Mouse (Mus musculus): ENCODE results near the gene Engase. TPM values are rescaled to one million over a fixed set of nuclear protein-coding genes. Genes with fewer than 3 reads are reported as not detected.

The Engase gene
- polyA plus RNA-seq, 1 experiment, result 2.9 TPM

DNA sequence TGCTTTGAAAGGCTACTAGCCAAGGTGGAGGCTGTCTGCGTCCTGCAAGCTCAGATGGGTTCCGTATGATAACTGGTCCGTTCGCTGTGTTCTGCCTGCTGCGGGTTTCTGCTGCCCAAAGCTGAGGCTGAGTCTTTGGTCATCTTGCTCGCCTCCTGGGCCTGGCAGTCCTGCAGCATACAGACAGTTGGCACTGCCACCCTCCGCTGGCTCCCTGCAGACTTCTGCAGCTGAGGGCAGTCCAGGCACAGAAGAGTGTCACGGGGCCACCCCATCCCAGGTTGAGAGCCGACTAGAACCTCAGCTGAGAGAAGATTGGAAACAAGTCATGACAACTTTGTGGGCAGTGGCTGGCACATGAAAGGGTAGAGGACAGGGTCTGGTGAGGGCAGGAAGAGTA, 52.1 kb downstream of the Engase start:
- Histone ChIP-seq H3K36me3 (ENCODE audit: control insufficient read depth, insufficient read depth, low read length) (no peaks in the 10 kb centered on the region), H3K27me3 (ENCODE audit: control insufficient read depth, insufficient read depth, low read length) (no peaks in the 10 kb centered on the region), H3K4me3 (ENCODE audit: control insufficient read depth, low read depth, low read length) (no peak overlapping the region), H3K4me1 (ENCODE audit: control insufficient read depth, insufficient read depth, low read length) (no peaks in the 10 kb centered on the region), H3K27ac (ENCODE audit: control insufficient read depth, insufficient read depth, low read depth, low read length) (no peak overlapping the region)
- TF ChIP-seq CTCF (IDR thresholded peaks at IDR 0.05; ENCODE audit: control insufficient read depth, insufficient read depth, insufficient replicate concordance, low read depth, low read length), result no peak
- TF ChIP-seq POLR2A (IDR thresholded peaks at IDR 0.05; ENCODE audit: control insufficient read depth, low read depth, low read length), result no peak

DNA sequence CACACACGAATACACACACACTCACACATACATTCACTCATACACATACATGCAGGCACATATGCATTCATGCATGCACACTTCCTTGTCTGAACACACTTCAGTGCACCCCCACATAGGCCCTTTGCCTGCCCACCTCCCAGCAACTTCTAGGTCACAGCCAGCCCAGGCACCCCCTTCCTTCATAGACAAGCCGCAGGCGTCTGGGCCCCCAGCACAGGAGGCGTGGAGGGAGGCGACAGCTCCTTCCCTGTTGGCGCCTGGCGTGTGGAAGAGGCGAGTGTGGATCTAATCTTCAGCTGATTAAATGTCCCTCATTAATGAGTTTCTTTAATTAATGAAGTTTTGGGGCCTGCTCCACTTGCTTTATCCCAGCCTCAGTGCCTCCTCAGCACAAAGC, 53.7 kb downstream of the Engase start:
- Histone ChIP-seq H3K27me3 (ENCODE audit: control insufficient read depth, insufficient read depth, low read length) (no peaks in the 10 kb centered on the region), H3K4me1 (ENCODE audit: control insufficient read depth, insufficient read depth, low read length) (no peaks in the 10 kb centered on the region), H3K36me3 (ENCODE audit: control insufficient read depth, insufficient read depth, low read length) (no peaks in the 10 kb centered on the region), H3K4me3 (ENCODE audit: control insufficient read depth, low read depth, low read length) (no peak overlapping the region), H3K27ac (ENCODE audit: control insufficient read depth, insufficient read depth, low read depth, low read length) (no peak overlapping the region)
- TF ChIP-seq CTCF (IDR thresholded peaks at IDR 0.05; ENCODE audit: control insufficient read depth, insufficient read depth, insufficient replicate concordance, low read depth, low read length) (no peak), POLR2A (IDR thresholded peaks at IDR 0.05; ENCODE audit: control insufficient read depth, low read depth, low read length) (no peak)

DNA sequence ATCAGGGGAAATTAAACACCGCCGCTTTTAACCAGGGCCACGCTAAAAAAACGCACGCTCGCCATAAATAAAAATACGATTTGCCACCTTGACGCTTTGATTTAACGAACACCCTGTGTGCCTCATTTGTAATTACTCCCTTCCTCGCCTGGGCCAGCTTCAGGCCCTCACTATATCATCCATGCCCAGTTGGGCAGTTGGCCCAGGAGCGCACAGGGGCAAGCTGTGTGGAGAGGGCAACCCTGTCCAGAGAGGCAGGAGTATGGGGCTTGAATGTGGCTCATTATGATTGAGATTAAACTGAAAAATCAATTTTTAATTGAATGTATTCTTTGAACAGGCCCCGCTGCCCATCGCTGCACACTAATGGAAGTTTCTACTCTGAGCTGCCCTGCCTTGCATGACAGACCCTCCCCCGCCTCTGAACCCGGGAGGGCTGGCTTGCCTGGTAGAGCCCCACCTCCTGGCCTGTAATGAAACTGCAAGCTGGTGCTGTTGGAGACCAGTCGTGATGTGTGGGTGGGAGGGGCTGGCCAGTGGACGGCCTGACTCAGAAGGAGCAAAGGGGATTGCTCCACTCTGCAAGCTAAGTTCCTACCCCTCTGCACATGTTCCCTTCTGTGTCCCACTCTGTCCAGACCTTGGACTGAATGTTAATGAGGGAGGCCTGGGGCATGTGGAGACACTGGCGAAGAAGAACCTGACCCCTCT, 57.9 kb downstream of the Engase start:
- no peaks in the 10 kb centered on the region for H3K4me1 ChIP-seq (ENCODE audit: control insufficient read depth, insufficient read depth, low read length)
- H3K27ac ChIP-seq (ENCODE audit: control insufficient read depth, insufficient read depth, low read depth, low read length), result no peak overlapping the region
- peak overlapping the region; percentile 48 for H3K4me3 ChIP-seq (ENCODE audit: control insufficient read depth, low read depth, low read length)
- H3K27me3 ChIP-seq (ENCODE audit: control insufficient read depth, insufficient read depth, low read length), result no peaks in the 10 kb centered on the region
- no peaks in the 10 kb centered on the region for H3K36me3 ChIP-seq (ENCODE audit: control insufficient read depth, insufficient read depth, low read length)
- TF ChIP-seq CTCF (IDR thresholded peaks at IDR 0.05; ENCODE audit: control insufficient read depth, insufficient read depth, insufficient replicate concordance, low read depth, low read length) (peak; percentile 53; the same call in 1 of the 2 replicates), POLR2A (IDR thresholded peaks at IDR 0.05; ENCODE audit: control insufficient read depth, low read depth, low read length) (no peak)

DNA sequence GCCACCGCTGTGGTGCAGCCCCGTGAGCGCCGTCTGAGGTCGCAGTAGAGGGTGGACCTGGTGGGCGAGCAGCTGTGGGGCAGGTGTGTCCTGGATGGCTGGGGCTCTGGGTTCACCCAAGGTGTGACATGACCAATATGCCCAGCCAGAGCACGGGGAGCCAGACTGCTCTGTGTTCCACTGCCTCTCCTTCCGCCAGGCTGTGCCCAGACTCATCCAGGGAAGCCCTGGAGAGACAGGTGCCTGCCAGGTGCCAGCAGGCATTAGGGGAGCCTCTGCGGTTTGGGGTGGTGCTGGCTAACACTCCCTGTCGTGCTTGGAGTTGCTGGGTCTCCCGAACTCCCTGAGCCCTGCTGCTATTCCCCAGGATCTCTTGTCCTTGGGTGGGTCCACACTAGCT, 61.4 kb downstream of the Engase start:
- no peaks in the 10 kb centered on the region for H3K36me3 ChIP-seq (ENCODE audit: control insufficient read depth, insufficient read depth, low read length)
- no peak overlapping the region for H3K27ac ChIP-seq (ENCODE audit: control insufficient read depth, insufficient read depth, low read depth, low read length)
- no peak overlapping the region for H3K4me3 ChIP-seq (ENCODE audit: control insufficient read depth, low read depth, low read length)
- TF ChIP-seq POLR2A (IDR thresholded peaks at IDR 0.05; ENCODE audit: control insufficient read depth, low read depth, low read length) (no peak), CTCF (IDR thresholded peaks at IDR 0.05; ENCODE audit: control insufficient read depth, insufficient read depth, insufficient replicate concordance, low read depth, low read length) (no peak)
- H3K27me3 ChIP-seq (ENCODE audit: control insufficient read depth, insufficient read depth, low read length), result no peaks in the 10 kb centered on the region
- H3K4me1 ChIP-seq (ENCODE audit: control insufficient read depth, insufficient read depth, low read length), result no peaks in the 10 kb centered on the region

Other genes starting within 250 kb of the Engase start
- 31.8 and 31.9 TPM in 2 replicates for gene Cyth1, start 228.2 kb upstream of the Engase start, polyA plus RNA-seq (2012; rRNA removed)
- gene Usp36, start 186.6 kb upstream of the Engase start, polyA plus RNA-seq (2012; rRNA removed), result 3.7 and 3.9 TPM in 2 replicates
- 274 and 283 TPM in 2 replicates for gene Cep295nl, start 134.3 kb upstream of the Engase start, polyA plus RNA-seq (2012; rRNA removed)
- gene Timp2, start 121.1 kb upstream of the Engase start, polyA plus RNA-seq (2012; rRNA removed), result 81.7 and 94.1 TPM in 2 replicates
- 22.7 and 23.3 TPM in 2 replicates for gene Lgals3bp, start 74.7 kb upstream of the Engase start, polyA plus RNA-seq (2012; rRNA removed)
- 37.8 and 38.5 TPM in 2 replicates for gene Cant1, start 57.7 kb upstream of the Engase start, polyA plus RNA-seq (2012; rRNA removed)
- gene C1qtnf1, start 48.6 kb upstream of the Engase start, polyA plus RNA-seq (2012; rRNA removed), result 1.9 and 2.5 TPM in 2 replicates

Data from testis, adult 2 months (tissue).